Mouse (Mus musculus) stomach, postnatal 0 days (tissue): Measurements from ENCODE around the gene Reps1.

Source experiments
- CTCF ChIP-seq: IDR thresholded peaks from 2 replicates; pipeline ENCODE4 v1.5.1; 2016; ENCODE audit warnings: antibody characterized with exemption, low read depth, mild to moderate bottlenecking, moderate library complexity
- EP300 ChIP-seq: optimal IDR thresholded peaks from 2 replicates; pipeline ENCODE3; 2016; ENCODE audit warnings: antibody characterized with exemption

GRCm38 (mm10) chr10:18074383-18075075 is 18.9 kb downstream of the Reps1 start:
- no peak for TF ChIP-seq EP300
- no peak for TF ChIP-seq CTCF
